In the genomic region with DNA sequence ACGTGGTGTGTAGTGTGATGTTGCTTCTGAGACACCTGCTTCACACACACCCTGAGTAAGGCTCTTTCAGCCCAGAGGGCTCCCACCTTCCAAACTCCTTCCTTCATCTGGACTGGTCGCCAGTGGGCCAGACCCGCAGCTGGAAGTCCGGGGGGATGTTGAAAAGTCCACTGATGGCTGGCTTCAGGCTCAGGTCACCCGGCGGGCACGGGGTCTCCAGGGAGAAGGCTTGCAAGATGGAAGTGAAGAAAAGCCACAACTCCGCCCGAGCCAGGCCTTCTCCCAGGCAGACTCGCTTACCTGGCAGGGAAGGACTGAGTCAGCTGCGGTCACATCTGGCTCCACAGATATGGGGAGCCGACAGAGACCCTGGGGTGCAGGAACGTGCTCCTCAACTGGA, we compare ENCODE assay signal across 16 mouse cellular contexts. TPM values are rescaled to one million over a fixed set of nuclear protein-coding genes. Genes with fewer than 3 reads are reported as not detected.
DNase-seq lines count a peak whose midpoint lies in the region; ATAC-seq lines count a peak whose summit lies in the region.
"Had no signal": no experiment of that assay in that cellular context is flagged by ENCODE, and none has a peak within 500 bp of the region (broad histone marks: within the 10 kb centered on the region; RNA-seq: fewer than 3 reads in every experiment).

No protein-coding gene starts in this region.

- H3K27ac ChIP-seq in kidney, embryonic 15.5 days: peak overlapping the region; percentile 88
- H3K27ac ChIP-seq in embryonic facial prominence, embryonic 10.5 days (replicated peaks): 0 out of 2 replicates have a peak overlapping the region, but pooled peaks have one; percentile 76
- peak overlapping the region; percentile 80 for H3K27ac ChIP-seq in heart, embryonic 15.5 days
- H3K27ac ChIP-seq in limb, embryonic 15.5 days: 0 out of 2 replicates have a peak overlapping the region, but pooled peaks have one; percentile 83
- H3K27ac ChIP-seq: layer of hippocampus, adult 2 months; left cerebral cortex, adult 2 months had no signal

- no peak for ATAC-seq in kidney, embryonic 15.5 days (replicated peaks; ENCODE audit: low FRiP score)
- ATAC-seq in heart, embryonic 15.5 days (replicated peaks; ENCODE audit: insufficient number of reproducible peaks, insufficient read depth, low FRiP score, low read depth): no peak
- no peak for ATAC-seq in limb, embryonic 15.5 days (ENCODE audit: insufficient number of reproducible peaks, low FRiP score, low TSS enrichment, low read depth)

- no peak for DNase-seq in kidney, postnatal 25 days
- no peak for DNase-seq in embryonic facial prominence, embryonic 10.5 days (ENCODE audit: low spot score)
- DNase-seq in cerebellum, adult 11-12 months: no peak
- DNase-seq in adrenal gland, postnatal 14 days: no peak
- DNase-seq: cerebellum, adult 9-11 months; liver had no signal

- H3K9me3 ChIP-seq in kidney, embryonic 15.5 days (replicated peaks): no peaks in the 10 kb centered on the region
- peaks cover 3% of the 10 kb centered on the region for H3K9me3 ChIP-seq in embryonic facial prominence, embryonic 10.5 days
- H3K9me3 ChIP-seq in heart, embryonic 15.5 days (replicated peaks): no peaks in the 10 kb centered on the region; the same call in 1 of the 2 replicates
- no peaks in the 10 kb centered on the region for H3K9me3 ChIP-seq in limb, embryonic 15.5 days
- H3K9me3 ChIP-seq: intestine, embryonic 15.5 days had no signal

- no peak overlapping the region for H3K4me3 ChIP-seq in kidney, embryonic 15.5 days (replicated peaks)
- H3K4me3 ChIP-seq in embryonic facial prominence, embryonic 10.5 days: no peak overlapping the region
- H3K4me3 ChIP-seq in heart, embryonic 15.5 days: no peak overlapping the region
- no peak overlapping the region for H3K4me3 ChIP-seq in limb, embryonic 15.5 days
- H3K4me3 ChIP-seq: forebrain, embryonic 10.5 days; hindbrain, embryonic 10.5 days; intestine, embryonic 15.5 days; layer of hippocampus, adult 2 months; left cerebral cortex, adult 2 months; megakaryocyte, embryonic 14.5 days had no signal

- WGBS in kidney, embryonic 15.5 days: 82% methylated on average over 13 of the region's 13 CpGs
- WGBS in embryonic facial prominence, embryonic 10.5 days: 79% methylated on average over 13 of the region's 13 CpGs
- WGBS in heart, embryonic 15.5 days: 64% methylated on average over 13 of the region's 13 CpGs
- WGBS in limb, embryonic 15.5 days: 76% methylated on average over 13 of the region's 13 CpGs

- no peak overlapping the region for H3K9ac ChIP-seq in kidney, embryonic 15.5 days
- no peak overlapping the region for H3K9ac ChIP-seq in heart, embryonic 15.5 days
- H3K9ac ChIP-seq in limb, embryonic 15.5 days: no peak overlapping the region
- H3K9ac ChIP-seq: intestine, embryonic 15.5 days had no signal

- H3K36me3 ChIP-seq in kidney, embryonic 15.5 days: no peaks in the 10 kb centered on the region
- no peaks in the 10 kb centered on the region for H3K36me3 ChIP-seq in embryonic facial prominence, embryonic 10.5 days (replicated peaks)
- no peaks in the 10 kb centered on the region for H3K36me3 ChIP-seq in heart, embryonic 15.5 days
- no peaks in the 10 kb centered on the region for H3K36me3 ChIP-seq in limb, embryonic 15.5 days
- H3K36me3 ChIP-seq: forebrain, embryonic 10.5 days; hindbrain, embryonic 10.5 days; intestine, embryonic 15.5 days had no signal

- no peak overlapping the region for H3K4me2 ChIP-seq in kidney, embryonic 15.5 days
- H3K4me2 ChIP-seq in heart, embryonic 15.5 days: no peak overlapping the region
- H3K4me2 ChIP-seq in limb, embryonic 15.5 days: no peak overlapping the region

- H3K4me1 ChIP-seq in kidney, embryonic 15.5 days: peaks cover 35% of the 10 kb centered on the region
- peaks cover 30% of the 10 kb centered on the region for H3K4me1 ChIP-seq in embryonic facial prominence, embryonic 10.5 days
- H3K4me1 ChIP-seq in heart, embryonic 15.5 days (replicated peaks): peaks cover 22% of the 10 kb centered on the region
- peaks cover 26% of the 10 kb centered on the region for H3K4me1 ChIP-seq in limb, embryonic 15.5 days

- H3K27me3 ChIP-seq in kidney, embryonic 15.5 days: no peaks in the 10 kb centered on the region
- H3K27me3 ChIP-seq in embryonic facial prominence, embryonic 10.5 days (replicated peaks; ENCODE audit: low read depth, poor library complexity, severe bottlenecking): no peaks in the 10 kb centered on the region
- no peaks in the 10 kb centered on the region for H3K27me3 ChIP-seq in heart, embryonic 15.5 days
- H3K27me3 ChIP-seq in limb, embryonic 15.5 days: no peaks in the 10 kb centered on the region
- H3K27me3 ChIP-seq: intestine, embryonic 15.5 days had no signal

RNA-seq across cellular contexts. Expression of a gene that starts 13.3 kb away (rescaled TPM):
- 17.2 and 18.1 TPM in 2 replicates for polyA plus RNA-seq in kidney, embryonic 15.5 days (2015; fragmentation: Nextera tagmentation; extraction: Ambion mirVana)
- 2.5 and 2.9 TPM in 2 replicates for polyA plus RNA-seq in embryonic facial prominence, embryonic 10.5 days (2016; fragmentation: Nextera tagmentation; extraction: Ambion mirVana)
- polyA plus RNA-seq in heart, embryonic 15.5 days (2015; fragmentation: Nextera tagmentation; extraction: Ambion mirVana): 3.3 and 5.1 TPM in 2 replicates
- polyA plus RNA-seq in limb, embryonic 15.5 days (2015; fragmentation: Nextera tagmentation; extraction: Ambion mirVana): 3.0 and 3.9 TPM in 2 replicates
- 2.9 and 3.3 TPM in 2 replicates for total RNA-seq in adrenal gland, postnatal 14 days (2021)
- total RNA-seq: monocyte, adult 5-6 weeks had no signal

RNA-seq across cellular contexts. Expression of a gene that starts 15.0 kb away (rescaled TPM):
- polyA plus RNA-seq in kidney, embryonic 15.5 days (2015; fragmentation: Nextera tagmentation; extraction: Ambion mirVana): 81.9 and 91.5 TPM in 2 replicates
- polyA plus RNA-seq in embryonic facial prominence, embryonic 10.5 days (2016; fragmentation: Nextera tagmentation; extraction: Ambion mirVana): 22.1 and 29.7 TPM in 2 replicates
- polyA plus RNA-seq in heart, embryonic 15.5 days (2015; fragmentation: Nextera tagmentation; extraction: Ambion mirVana): 49.1 and 65.3 TPM in 2 replicates
- polyA plus RNA-seq in limb, embryonic 15.5 days (2015; fragmentation: Nextera tagmentation; extraction: Ambion mirVana): 131 and 133 TPM in 2 replicates
- total RNA-seq in adrenal gland, postnatal 14 days (2021): 44.8 and 57.9 TPM in 2 replicates

RNA-seq across cellular contexts. Expression of a gene that starts 48.9 kb away (rescaled TPM):
- polyA plus RNA-seq in kidney, embryonic 15.5 days (2015; fragmentation: Nextera tagmentation; extraction: Ambion mirVana): 61.3 and 65.0 TPM in 2 replicates
- 60.8 and 62.5 TPM in 2 replicates for polyA plus RNA-seq in embryonic facial prominence, embryonic 10.5 days (2016; fragmentation: Nextera tagmentation; extraction: Ambion mirVana)
- polyA plus RNA-seq in heart, embryonic 15.5 days (2015; fragmentation: Nextera tagmentation; extraction: Ambion mirVana): 35.4 and 39.9 TPM in 2 replicates
- polyA plus RNA-seq in limb, embryonic 15.5 days (2015; fragmentation: Nextera tagmentation; extraction: Ambion mirVana): 46.3 and 53.7 TPM in 2 replicates
- 119 and 130 TPM in 2 replicates for total RNA-seq in adrenal gland, postnatal 14 days (2021)
